Mouse (Mus musculus): ENCODE results near the gene Hivep3. TPM values are rescaled to one million over a fixed set of nuclear protein-coding genes. Genes with fewer than 3 reads are reported as not detected.
A peak's percentile ranks its signal among the peaks of the same experiment; 100 is the strongest.

Gene Hivep3
- total RNA-seq, 2 experiments from 2014 or later = 5.7 to 6.3 TPM

- no peak for DNase-seq
- intact Hi-C loops (cut with DNase I) = no loop called here
Measured at GRCm38 (mm10) chr4:119990841-119991240, 257.3 kb downstream of the Hivep3 start.

- intact Hi-C loops (cut with DNase I) = no loop called here
- DNase-seq = no peak
Measured at GRCm38 (mm10) chr4:119991758-119992157, 258.2 kb downstream of the Hivep3 start.

DNA sequence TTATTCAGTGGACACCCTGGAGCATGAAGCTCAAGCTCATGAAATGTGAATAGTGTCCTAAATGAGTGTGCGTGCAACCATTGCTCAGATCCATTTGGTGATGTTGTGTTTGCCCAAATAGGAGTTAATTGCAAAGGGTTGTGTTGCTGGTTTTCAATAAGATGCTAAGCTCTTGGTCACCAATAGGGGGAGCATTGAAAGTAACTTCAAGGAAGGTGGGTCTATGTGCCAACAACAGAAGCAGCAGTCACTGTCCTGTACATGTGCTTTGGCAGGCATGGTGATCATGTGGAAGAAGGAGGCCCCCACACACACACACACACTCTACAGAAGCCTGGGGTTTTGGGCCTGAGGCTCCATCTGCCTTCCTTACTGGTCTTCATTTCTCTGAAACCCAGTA is 262.8 kb downstream of the Hivep3 start:
- intact Hi-C loops (cut with DNase I) = no loop called here

GRCm38 (mm10) chr4:119997351-119997750 is 263.8 kb downstream of the Hivep3 start:
- intact Hi-C loops (cut with DNase I) = no loop called here
- DNase-seq = no peak

More for the DNA sequence above, 262.8 kb downstream of the Hivep3 start:
- DNase-seq = no peak

- DNase-seq = no peak
- intact Hi-C loops (cut with DNase I) = no loop called here
Measured at GRCm38 (mm10) chr4:119998911-119999310, 265.3 kb downstream of the Hivep3 start.

GRCm38 (mm10) chr4:120000881-120001280 is 267.3 kb downstream of the Hivep3 start:
- intact Hi-C loops (cut with DNase I) = no loop called here
- no peak for DNase-seq

DNA sequence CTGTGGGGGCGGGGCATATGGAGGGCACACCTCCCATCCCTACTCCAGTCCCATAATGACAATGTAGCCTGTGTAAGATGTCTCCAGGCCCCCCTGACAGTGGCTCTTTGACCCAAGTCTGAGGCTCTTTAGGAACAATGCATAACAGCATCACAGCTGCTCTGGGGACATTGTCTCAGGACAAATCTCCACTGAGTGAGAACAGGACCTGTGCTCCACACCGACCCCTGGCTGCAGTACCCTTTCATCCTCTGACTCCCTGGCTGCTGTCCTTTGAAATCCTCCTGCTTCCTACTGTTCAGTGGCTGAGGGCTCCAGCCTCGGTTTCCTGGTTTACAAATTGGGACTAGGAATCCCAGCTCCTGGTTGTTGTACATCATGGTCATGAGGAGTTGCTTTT is 269.4 kb downstream of the Hivep3 start:
- intact Hi-C loops (cut with DNase I) = no loop called here

GRCm38 (mm10) chr4:120006046-120006445 is 272.5 kb downstream of the Hivep3 start:
- intact Hi-C loops (cut with DNase I) = no loop called here
- no peak for DNase-seq

More for the DNA sequence above, 269.4 kb downstream of the Hivep3 start:
- DNase-seq = no peak

DNA sequence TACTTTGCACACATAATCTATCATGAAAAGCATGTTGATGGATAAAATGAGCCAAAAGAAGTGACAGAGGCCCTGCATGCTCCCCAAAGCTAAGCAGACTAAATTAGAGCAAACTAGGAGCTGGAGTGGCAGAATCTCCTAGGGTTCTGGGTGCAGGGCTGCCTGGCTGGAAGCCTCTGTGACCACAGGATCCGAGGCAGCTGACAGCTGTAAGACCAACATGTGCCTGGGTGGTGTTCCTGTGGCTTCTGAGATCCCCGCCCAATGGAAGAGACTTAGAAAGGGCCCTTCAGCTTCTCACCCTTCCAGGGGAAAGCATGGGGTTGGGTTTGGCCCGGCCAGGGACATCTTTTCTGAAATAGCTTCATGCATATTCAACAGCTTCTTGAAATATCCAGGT is 274.3 kb downstream of the Hivep3 start:
- intact Hi-C loops (cut with DNase I) = no loop called here
- DNase-seq = no peak

DNA sequence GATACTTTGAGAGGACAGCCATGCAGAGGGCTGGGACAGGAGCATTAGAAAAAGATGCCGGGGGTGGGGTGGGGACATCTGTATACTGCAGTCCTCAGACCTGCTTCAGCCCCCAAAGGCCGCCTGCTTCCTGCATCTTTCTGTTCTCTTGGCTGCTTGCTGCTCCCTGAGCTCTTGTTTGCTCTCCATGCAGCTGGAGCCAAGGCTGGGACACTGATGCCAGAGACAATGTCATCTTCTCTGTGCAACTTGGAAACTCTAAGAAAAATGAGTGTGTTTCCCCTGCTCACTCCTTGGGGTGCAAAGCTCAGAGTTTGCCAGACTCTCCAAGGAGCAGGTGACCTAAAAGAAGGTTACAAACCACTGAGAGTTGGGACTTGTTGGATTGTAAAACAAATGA is 275.6 kb downstream of the Hivep3 start:
- intact Hi-C loops (cut with DNase I) = no loop called here
- peak; percentile 26 to 32 for DNase-seq

DNA sequence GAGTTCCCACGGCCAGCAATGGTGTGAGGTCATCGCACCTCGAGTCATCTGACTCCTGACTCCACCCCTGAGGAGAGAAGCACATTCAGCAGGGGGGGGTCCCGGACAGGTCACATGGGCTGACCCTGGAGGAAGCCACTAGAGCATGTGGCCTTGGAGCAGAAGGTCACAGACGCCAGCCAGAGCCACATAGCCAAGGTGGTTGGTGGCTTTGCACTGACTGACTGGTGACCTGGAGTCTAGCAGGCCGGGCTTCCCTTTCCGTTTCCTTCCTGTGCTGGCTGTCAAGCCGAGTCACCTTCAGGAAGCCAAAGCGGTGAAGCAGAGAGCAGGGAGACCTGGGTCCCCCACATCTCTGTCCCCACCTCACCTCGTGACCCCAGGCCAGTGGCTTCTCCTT is 278.2 kb downstream of the Hivep3 start:
- DNase-seq = no peak
- intact Hi-C loops (cut with DNase I) = loop anchor here (5.0 kb wide), 1 partner anchor 81 kb away; no protein-coding TSS in a partner anchor

- no peak for DNase-seq
- intact Hi-C loops (cut with DNase I) = loop anchor here (5.0 kb wide), 1 partner anchor 79 kb away; no protein-coding TSS in a partner anchor
Measured at GRCm38 (mm10) chr4:120012891-120013290, 279.3 kb downstream of the Hivep3 start.

DNA sequence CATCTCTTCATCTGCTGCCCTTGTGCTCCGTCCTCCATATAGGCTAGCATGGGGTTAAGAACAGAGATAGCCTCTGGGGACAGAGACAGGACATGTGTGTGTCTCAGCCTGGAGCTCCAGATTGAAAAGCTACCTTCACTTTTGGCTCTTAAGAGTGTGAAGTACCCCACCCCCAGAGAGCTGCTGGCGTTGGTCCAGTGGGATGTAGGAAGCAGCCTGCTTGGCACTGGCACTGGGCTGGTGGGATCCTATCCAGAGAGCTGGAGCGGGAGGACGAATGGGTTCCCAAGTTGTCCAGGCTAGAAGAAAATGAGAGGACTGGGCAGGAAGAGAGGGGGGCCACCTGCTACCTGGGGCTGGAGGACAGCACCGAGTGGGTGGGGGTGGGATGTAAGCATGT is 284.8 kb downstream of the Hivep3 start:
- intact Hi-C loops (cut with DNase I) = no loop called here
- DNase-seq = no peak

GRCm38 (mm10) chr4:120022392-120022791 is 288.8 kb downstream of the Hivep3 start:
- DNase-seq = no peak
- intact Hi-C loops (cut with DNase I) = no loop called here

DNA sequence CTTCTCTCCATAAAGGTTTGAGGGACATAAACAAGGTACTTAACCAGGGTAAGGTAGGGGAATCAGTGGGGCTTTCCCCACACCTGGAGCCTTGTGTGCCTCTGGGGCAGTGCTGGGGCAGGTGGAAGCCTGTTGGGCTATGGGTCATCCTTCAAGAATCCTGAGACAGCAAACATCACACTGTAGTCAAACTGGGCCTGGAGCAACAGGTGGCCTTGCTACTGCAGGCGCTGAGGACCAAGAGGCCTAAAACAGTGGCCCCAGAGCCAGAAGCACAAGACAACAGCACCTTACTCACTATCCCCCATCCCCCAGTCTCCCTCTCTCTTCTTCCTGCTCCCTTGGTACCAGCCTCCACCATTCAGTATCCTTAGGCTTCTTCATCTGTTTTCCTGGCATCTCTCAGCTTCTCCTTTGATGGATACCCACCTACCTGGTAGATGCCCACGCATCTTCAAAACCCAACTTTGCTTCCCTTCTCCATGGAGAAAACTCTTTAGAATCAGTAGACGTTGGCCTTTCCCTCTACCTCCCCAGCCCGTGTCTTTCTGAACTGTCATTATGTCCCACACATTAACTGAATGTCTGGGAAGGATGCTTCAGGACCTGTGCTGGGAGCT is 289.7 kb downstream of the Hivep3 start:
- no peak for DNase-seq
- intact Hi-C loops (cut with DNase I) = no loop called here

- intact Hi-C loops (cut with DNase I) = no loop called here
- DNase-seq = peak in 1 of 2 experiments; percentile 16
Measured at GRCm38 (mm10) chr4:120024071-120024470, 290.5 kb downstream of the Hivep3 start.

DNA sequence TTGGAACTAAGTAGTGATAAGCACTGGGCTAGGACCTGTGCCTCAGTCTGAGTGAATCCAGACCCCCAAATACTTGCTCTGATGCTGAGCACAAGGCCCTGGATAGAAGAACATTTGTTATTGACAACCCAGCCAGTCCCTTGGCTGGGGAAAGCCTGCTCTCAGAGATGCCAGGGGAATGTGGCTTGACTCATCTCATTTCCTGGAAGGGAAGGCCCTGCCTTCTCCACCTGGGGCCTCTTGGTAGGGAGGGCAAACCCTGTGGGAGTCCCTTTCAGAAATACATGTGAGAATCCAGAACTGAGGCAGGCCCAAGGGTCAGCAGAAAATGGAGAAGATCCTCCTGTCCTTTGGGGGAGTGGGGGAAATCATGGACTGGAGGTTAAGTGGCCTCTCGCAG is 294.1 kb downstream of the Hivep3 start:
- DNase-seq = no peak
- intact Hi-C loops (cut with DNase I) = no loop called here

DNA sequence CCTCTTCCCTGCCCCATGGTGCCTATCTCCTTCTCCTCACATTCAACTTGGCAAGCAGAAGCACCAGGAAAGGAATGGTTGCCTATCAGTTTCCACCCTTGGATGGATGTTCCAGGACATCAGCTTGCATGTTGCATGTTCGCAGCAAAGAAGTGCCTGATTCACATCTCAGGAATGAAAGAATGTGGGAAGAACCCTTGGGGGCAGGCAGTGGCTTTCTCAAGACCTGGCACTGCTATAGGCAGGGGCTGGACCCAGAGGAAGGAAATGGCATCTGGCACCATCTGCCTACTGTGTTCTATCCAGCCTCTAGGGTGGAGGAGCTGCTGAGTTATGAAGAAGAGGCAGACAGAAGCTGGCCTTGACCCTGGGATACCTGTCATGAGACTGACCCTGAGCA is 296.4 kb downstream of the Hivep3 start:
- intact Hi-C loops (cut with DNase I) = no loop called here
- DNase-seq = no peak

GRCm38 (mm10) chr4:120032320-120032983 is 298.9 kb downstream of the Hivep3 start:
- peak; percentile 46 to 76 for DNase-seq
- intact Hi-C loops (cut with DNase I) = no loop called here

GRCm38 (mm10) chr4:120032984-120033355 is 299.4 kb downstream of the Hivep3 start:
- intact Hi-C loops (cut with DNase I) = no loop called here
- DNase-seq = no peak

GRCm38 (mm10) chr4:120036294-120036693 is 302.7 kb downstream of the Hivep3 start:
- intact Hi-C loops (cut with DNase I) = no loop called here
- DNase-seq = no peak

- DNase-seq = no peak
- intact Hi-C loops (cut with DNase I) = no loop called here
Measured at GRCm38 (mm10) chr4:120037007-120037406, 303.4 kb downstream of the Hivep3 start.

Measured in heart, postnatal 36 days (tissue).